Mouse (Mus musculus): Measurements from ENCODE around the gene Igfbp4. TPM values are rescaled to one million over a fixed set of nuclear protein-coding genes. Genes with fewer than 3 reads are reported as not detected.

Gene Igfbp4
- total and polyA plus RNA-seq, 3 experiments = 0.16 to 0.21 TPM; not detected in 1

DNA sequence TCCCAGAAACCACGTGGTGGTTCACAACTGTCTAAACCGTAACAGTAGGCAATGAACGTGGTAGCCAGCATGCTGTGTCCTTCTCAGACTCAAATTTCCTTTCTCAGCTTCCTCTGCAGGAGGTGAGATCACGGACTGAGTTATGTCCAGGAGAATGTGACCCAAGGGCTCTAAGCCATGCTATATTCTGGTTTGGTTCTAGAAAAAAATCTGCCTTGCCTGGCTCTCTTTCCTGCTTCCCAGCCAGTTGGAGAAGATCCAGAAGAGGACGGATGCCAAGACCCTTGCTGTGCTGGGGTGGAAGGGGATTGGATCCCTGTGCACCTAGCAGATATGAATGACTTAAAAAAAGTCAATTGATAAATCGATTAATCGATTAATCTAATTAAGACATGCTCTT, 58.5 kb downstream of the Igfbp4 start:
- in situ Hi-C loops (cut with MboI; ENCODE audit: low pct_ligation_motif_present, low pct_unique_long_range_greater_than_20kb, low sequenced_read_pairs) = no loop called here
- DNase-seq (ENCODE audit: extremely low read depth) = no peak
- TF ChIP-seq POLR2A (IDR thresholded peaks at IDR 0.05; ENCODE audit: low read depth, low read length) = no peak
- no peak for TF ChIP-seq ELF1 (IDR thresholded peaks at IDR 0.05; ENCODE audit: low read depth, low read length)
- TF ChIP-seq JUN (IDR thresholded peaks at IDR 0.05; ENCODE audit: insufficient read depth, low read depth, low read length) = no peak
- no peak for TF ChIP-seq MAZ (IDR thresholded peaks at IDR 0.05; ENCODE audit: low read depth, low read length)
- no peak for TF ChIP-seq GABPA (IDR thresholded peaks at IDR 0.05; ENCODE audit: insufficient replicate concordance, low read depth, low read length)
- TF ChIP-seq USF1 (IDR thresholded peaks at IDR 0.05; ENCODE audit: low read depth, low read length) = no peak
- TF ChIP-seq NELFE (IDR thresholded peaks at IDR 0.05; ENCODE audit: low read depth, low read length) = no peak
- no peak for TF ChIP-seq MAFK (IDR thresholded peaks at IDR 0.05; ENCODE audit: insufficient replicate concordance, low read length)
- no peak for TF ChIP-seq RCOR1 (conservative IDR thresholded peaks at IDR 0.05; ENCODE audit: low read depth, low read length)
- TF ChIP-seq ZMIZ1 (IDR thresholded peaks at IDR 0.05; ENCODE audit: low read depth, low read length) = no peak
- no peak for TF ChIP-seq TCF12 (IDR thresholded peaks at IDR 0.05; ENCODE audit: low read depth, low read length)
- no peak for TF ChIP-seq PAX5 (IDR thresholded peaks at IDR 0.05; ENCODE audit: low read length)
- no peak for TF ChIP-seq BHLHE40 (IDR thresholded peaks at IDR 0.05; ENCODE audit: low read depth, low read length)
- Histone ChIP-seq H3K4me2 (ENCODE audit: insufficient read depth, low read depth, poor library complexity, severe bottlenecking) (no peak overlapping the region), H3K36me3 (replicated peaks in 1 of 2; ENCODE audit: control insufficient read depth in 1 of 2, insufficient read depth in 1 of 2, low read length in 1 of 2) (no peaks in the 10 kb centered on the region), H3K9me3 (replicated peaks; ENCODE audit: low read length) (peaks cover 8% of the 10 kb centered on the region), H3K4me1 (ENCODE audit: control insufficient read depth in 1 of 2, insufficient read depth in 2 of 2) (peaks cover 7 to 9% of the 10 kb centered on the region in 2 experiments), H3K79me2 (replicated peaks; ENCODE audit: control insufficient read depth, extremely low read depth, insufficient read depth, poor library complexity, severe bottlenecking) (no peaks in the 10 kb centered on the region), H3K27ac (ENCODE audit: insufficient read depth, low read depth) (no peak overlapping the region), H3K4me3 (replicated peaks in 1 of 3; ENCODE audit: low read depth in 2 of 3, low read length in 2 of 3, poor library complexity in 1 of 3) (no peak overlapping the region), H3K9ac (ENCODE audit: insufficient read depth, low read depth) (no peak overlapping the region), H3K27me3 (replicated peaks) (no peaks in the 10 kb centered on the region)
- dilution Hi-C loops (cut with MboI; ENCODE audit: extremely low pct_ligation_motif_present, extremely low pct_unique_long_range_greater_than_20kb, low sequenced_read_pairs) = no loop called here

DNA sequence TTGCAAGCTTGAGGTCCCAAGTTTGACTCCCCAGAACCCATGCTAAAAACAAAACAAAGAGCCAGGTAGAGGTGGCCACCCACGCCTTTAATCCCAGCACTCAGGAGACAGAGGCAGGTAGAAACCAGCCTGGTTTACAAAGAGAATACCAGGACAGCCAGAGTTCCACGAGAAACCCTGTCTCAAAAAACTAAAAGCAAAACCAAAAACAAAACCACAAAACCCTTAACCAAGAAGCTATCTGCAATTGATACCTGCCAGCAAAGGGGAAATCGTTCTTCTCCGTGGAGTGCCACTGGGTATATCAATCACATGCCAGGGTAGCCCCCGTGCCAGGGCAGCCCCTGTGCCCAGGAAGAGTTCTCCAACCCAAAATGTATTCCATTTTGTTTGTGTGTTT, 59.2 kb downstream of the Igfbp4 start:
- dilution Hi-C loops (cut with MboI; ENCODE audit: extremely low pct_ligation_motif_present, extremely low pct_unique_long_range_greater_than_20kb, low sequenced_read_pairs) (no loop called here), in situ Hi-C loops (cut with MboI; ENCODE audit: low pct_ligation_motif_present, low pct_unique_long_range_greater_than_20kb, low sequenced_read_pairs) (loop anchor here (5.0 kb wide), 1 partner anchor 33 kb away; no protein-coding TSS in a partner anchor)

More for the DNA sequence above, 59.2 kb downstream of the Igfbp4 start:
- Histone ChIP-seq H3K4me3 (replicated peaks in 1 of 3; ENCODE audit: low read depth in 2 of 3, low read length in 2 of 3, poor library complexity in 1 of 3) (no peak overlapping the region), H3K9me3 (replicated peaks; ENCODE audit: low read length) (peaks cover 1% of the 10 kb centered on the region), H3K9ac (ENCODE audit: insufficient read depth, low read depth) (no peak overlapping the region), H3K4me2 (ENCODE audit: insufficient read depth, low read depth, poor library complexity, severe bottlenecking) (peak overlapping the region; percentile 50; the same call in 1 of the 2 replicates), H3K4me1 (ENCODE audit: control insufficient read depth in 1 of 2, insufficient read depth in 2 of 2) (peaks cover 9 to 14% of the 10 kb centered on the region in 2 experiments), H3K27me3 (replicated peaks) (no peaks in the 10 kb centered on the region), H3K27ac (ENCODE audit: insufficient read depth, low read depth) (no peak overlapping the region), H3K79me2 (replicated peaks; ENCODE audit: control insufficient read depth, extremely low read depth, insufficient read depth, poor library complexity, severe bottlenecking) (no peaks in the 10 kb centered on the region), H3K36me3 (replicated peaks in 1 of 2; ENCODE audit: control insufficient read depth in 1 of 2, insufficient read depth in 1 of 2, low read length in 1 of 2) (no peaks in the 10 kb centered on the region)
- TF ChIP-seq E2F4 (IDR thresholded peaks at IDR 0.05; ENCODE audit: insufficient replicate concordance, low read depth, low read length) (no peak), IRF4 (IDR thresholded peaks at IDR 0.05; ENCODE audit: low read depth, low read length) (peak; percentile 32; the same call in 1 of the 2 replicates), BHLHE40 (IDR thresholded peaks at IDR 0.05; ENCODE audit: low read depth, low read length) (peak; percentile 44), EP300 (IDR thresholded peaks at IDR 0.05; ENCODE audit: low read length) (0 out of 2 replicates have a peak, but pooled peaks have one; percentile 19), ZNF384 (IDR thresholded peaks at IDR 0.05; ENCODE audit: low read depth, low read length) (peak; percentile 48), MYC (IDR thresholded peaks at IDR 0.05; ENCODE audit: low read depth, low read length) (0 out of 2 replicates have a peak, but pooled peaks have one; percentile 19), ELF1 (IDR thresholded peaks at IDR 0.05; ENCODE audit: low read depth, low read length) (no peak), MAX (IDR thresholded peaks at IDR 0.05; ENCODE audit: low read length) (no peak)
- no peak for DNase-seq (ENCODE audit: extremely low read depth)

Measured in CH12.LX (cell line).